Mouse (Mus musculus) G1E (cell line): ENCODE results near the gene Rab7b. TPM values are rescaled to one million over a fixed set of nuclear protein-coding genes. Genes with fewer than 3 reads are reported as not detected.
A peak's percentile ranks its signal among the peaks of the same experiment; 100 is the strongest.

Source experiments
- ATAC-seq: 2 replicates; pipeline ENCODE4 v1.8.0; 2016; ENCODE audit warnings: mild to moderate bottlenecking; ENCODE audit not compliant: insufficient number of reproducible peaks, poor library complexity, low FRiP score, severe bottlenecking; ENCODE audit errors: extremely low read depth
- DNase-seq: peaks from one replicate; pipeline ENCODE4 v3.0.0; 2012; ENCODE audit warnings: low spot score
- H3K27me3 ChIP-seq: 2 replicates; pipeline ENCODE4 v1.6.1; 2012; ENCODE audit warnings: mild to moderate bottlenecking, low read length, inconsistent platforms; ENCODE audit not compliant: insufficient read depth
- H3K36me3 ChIP-seq: replicated peaks from 2 replicates; pipeline ENCODE3; 2012; ENCODE audit warnings: mild to moderate bottlenecking, inconsistent platforms
- H3K4me1 ChIP-seq: 2 replicates; pipeline ENCODE4 v1.6.1; 2012; ENCODE audit warnings: low read depth, low read length, inconsistent platforms, mixed read lengths; ENCODE audit not compliant: insufficient read depth
- H3K4me3 ChIP-seq: 2 replicates; pipeline ENCODE4 v1.5.1; 2012; ENCODE audit warnings: low read depth, mild to moderate bottlenecking, inconsistent platforms, low read length, moderate library complexity, mixed read lengths
- H3K9me3 ChIP-seq: replicated peaks from 2 replicates; pipeline ENCODE4 v1.6.1; 2012; ENCODE audit warnings: inconsistent platforms
- CTCF ChIP-seq: IDR thresholded peaks from 2 replicates; pipeline ENCODE4 v1.5.1; 2012; ENCODE audit warnings: low read depth, low read length, inconsistent platforms, mixed read lengths
- GATA1 ChIP-seq: IDR thresholded peaks from 2 replicates; pipeline ENCODE4 v1.6.1; 2012; ENCODE audit warnings: borderline replicate concordance, low read length, inconsistent platforms, mixed read lengths
- GATA2 ChIP-seq: IDR thresholded peaks from 2 replicates; pipeline ENCODE4 v1.6.1; 2012; ENCODE audit warnings: low read depth, low read length, inconsistent platforms, borderline replicate concordance
- POLR2AphosphoS5 ChIP-seq: IDR thresholded peaks from 2 replicates; pipeline ENCODE4 v1.6.1; 2012; ENCODE audit warnings: low read depth, low read length, inconsistent platforms; ENCODE audit not compliant: insufficient replicate concordance
- TAL1 ChIP-seq: conservative IDR thresholded peaks from 2 replicates; pipeline ENCODE4 v1.6.1; 2012; ENCODE audit warnings: low read depth, low read length, inconsistent platforms, mixed read lengths
- polyA plus RNA-seq: library from polyadenylated mRNA; stranded (reverse); fragments of >175 nt; gene quantifications from 2 replicates; pipeline ENCODE4 v1.2.3, GENCODE M21; 2012
- total RNA-seq, 2 experiments: library from RNA; stranded (forward) in 1 of 2; stranded (reverse) in 1 of 2; fragments of 200-1000 nt in 1 of 2; fragments of >200 nt in 1 of 2; fragmentation: Nextera tagmentation in 1 of 2; gene quantifications; 2 replicates each; pipeline ENCODE4 v1.2.3; 2014 to 2017

Gene Rab7b
- total and polyA plus RNA-seq, 3 experiments = 0.38 TPM; not detected in 2

DNA sequence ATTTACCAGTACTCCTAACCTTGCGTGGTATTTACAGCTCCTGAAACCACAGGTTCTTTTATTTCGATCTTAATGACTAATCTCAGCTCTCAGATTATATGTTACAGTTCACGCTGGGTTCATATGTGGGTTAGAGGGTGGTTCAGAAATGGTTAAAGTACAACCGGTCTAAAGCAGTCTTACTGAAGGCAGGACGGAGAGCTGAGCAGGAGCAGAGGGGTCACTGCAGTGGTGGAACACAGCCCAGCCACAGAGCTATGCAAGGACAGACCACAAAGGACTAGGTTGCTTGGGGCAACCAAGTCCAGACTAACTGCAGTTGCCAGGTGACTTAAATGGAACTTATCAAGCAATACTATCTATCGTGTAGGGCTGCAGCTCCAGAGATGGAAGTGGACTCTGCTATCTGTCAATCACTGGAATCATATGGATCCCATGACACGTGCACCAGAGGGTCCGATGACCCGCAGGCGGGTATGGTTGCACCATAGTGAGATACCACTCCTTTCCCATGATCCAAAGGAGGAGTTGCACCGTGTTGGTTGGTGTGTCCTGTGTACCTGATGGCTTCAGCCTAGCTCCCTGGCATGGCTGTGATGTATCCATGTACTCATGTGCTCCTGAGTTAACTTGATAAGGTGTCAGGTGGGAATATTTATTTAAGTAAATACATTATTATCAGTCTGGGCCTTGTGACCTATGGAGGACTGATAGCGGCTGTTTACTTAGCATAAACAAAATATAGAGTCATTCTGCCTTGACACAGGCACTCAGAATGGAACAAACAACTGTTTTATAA, 42.3 kb downstream of the Rab7b start:
- Histone ChIP-seq H3K36me3 (no peaks in the 10 kb centered on the region), H3K4me3 (no peak overlapping the region), H3K9me3 (no peaks in the 10 kb centered on the region), H3K4me1 (peaks cover under 1% of the 10 kb centered on the region; the same call in 1 of the 2 replicates), H3K27me3 (peaks cover 62% of the 10 kb centered on the region)
- DNase-seq (no peak), ATAC-seq (no peak)
- TF ChIP-seq POLR2AphosphoS5 = no peak
- no peak for TF ChIP-seq GATA1
- TF ChIP-seq CTCF = no peak
- TF ChIP-seq GATA2 = no peak
- TF ChIP-seq TAL1 = no peak

DNA sequence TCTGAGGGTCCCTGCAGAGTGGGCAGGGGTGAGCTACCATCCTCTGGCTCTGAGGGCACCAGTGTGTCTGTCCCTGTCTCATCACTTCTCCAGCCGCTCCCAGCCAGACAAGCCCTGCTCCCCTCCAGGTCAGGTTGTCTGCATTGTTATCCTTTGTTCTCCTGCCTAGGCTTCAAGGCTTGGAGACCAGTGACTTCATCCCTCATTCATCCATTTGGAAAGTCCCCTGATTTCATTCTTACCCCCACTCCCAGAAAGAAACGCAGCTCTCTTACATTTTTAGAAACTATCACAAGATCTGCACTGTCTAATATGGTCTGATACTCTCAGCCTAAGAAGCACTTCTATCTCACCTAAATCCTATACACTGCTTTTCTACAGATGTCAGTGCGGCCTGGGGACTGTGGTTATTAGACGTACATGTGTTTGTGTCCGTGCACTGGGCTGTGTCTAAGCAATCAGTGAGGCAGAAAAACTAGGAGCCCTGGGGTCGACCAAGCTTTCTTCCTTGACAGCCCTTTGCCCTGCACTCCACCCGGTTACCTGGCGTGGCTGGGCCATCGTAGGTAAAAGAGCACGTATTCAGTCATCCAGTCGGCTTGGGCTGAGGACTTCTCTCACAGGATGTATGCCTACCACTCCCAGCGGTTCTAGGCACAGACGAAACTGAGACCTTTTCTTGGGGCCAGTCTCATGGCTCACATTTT, 45.1 kb downstream of the Rab7b start:
- ATAC-seq = no peak
- Histone ChIP-seq H3K36me3 (no peaks in the 10 kb centered on the region), H3K9me3 (no peaks in the 10 kb centered on the region), H3K4me1 (peaks cover 15% of the 10 kb centered on the region), H3K4me3 (no peak overlapping the region), H3K27me3 (peaks cover 71% of the 10 kb centered on the region)
- DNase-seq = no peak
- TF ChIP-seq TAL1 (no peak), GATA2 (no peak), GATA1 (no peak), POLR2AphosphoS5 (no peak), CTCF (no peak)

DNA sequence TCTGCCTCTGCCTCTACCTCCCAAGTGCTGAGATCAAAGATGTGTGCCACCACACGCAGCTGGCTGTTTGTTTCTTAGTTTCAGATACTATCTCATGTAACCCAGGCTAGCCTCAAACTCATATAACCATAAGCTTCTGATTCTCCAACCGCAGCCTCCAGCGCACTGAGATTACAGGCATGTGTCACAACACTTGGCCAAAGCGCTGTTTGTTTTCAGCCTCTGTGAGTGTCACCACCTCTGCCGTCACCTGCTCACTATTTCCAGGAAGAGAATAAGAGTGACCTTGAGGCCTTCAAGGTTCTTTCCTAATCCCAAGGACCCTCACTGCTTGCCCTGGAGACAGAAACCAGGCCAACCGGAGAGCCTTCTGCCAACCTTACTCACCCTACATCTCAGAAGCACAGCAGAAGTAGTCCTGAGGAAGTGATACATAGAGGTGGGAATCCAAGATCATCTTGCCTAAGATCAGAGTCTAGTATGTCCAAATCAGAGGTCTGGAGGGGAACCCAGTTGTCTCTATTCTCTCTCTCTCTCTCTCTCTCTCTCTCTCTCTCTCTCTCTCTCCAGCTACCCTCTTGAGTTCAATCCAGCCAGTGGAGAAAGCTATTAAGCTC, 46.3 kb downstream of the Rab7b start:
- DNase-seq (no peak), ATAC-seq (no peak)
- H3K4me3 ChIP-seq = no peak overlapping the region
- peaks cover 75% of the 10 kb centered on the region for H3K27me3 ChIP-seq
- no peak for TF ChIP-seq GATA1
- H3K9me3 ChIP-seq = no peaks in the 10 kb centered on the region
- no peaks in the 10 kb centered on the region for H3K36me3 ChIP-seq
- peaks cover 15% of the 10 kb centered on the region for H3K4me1 ChIP-seq

DNA sequence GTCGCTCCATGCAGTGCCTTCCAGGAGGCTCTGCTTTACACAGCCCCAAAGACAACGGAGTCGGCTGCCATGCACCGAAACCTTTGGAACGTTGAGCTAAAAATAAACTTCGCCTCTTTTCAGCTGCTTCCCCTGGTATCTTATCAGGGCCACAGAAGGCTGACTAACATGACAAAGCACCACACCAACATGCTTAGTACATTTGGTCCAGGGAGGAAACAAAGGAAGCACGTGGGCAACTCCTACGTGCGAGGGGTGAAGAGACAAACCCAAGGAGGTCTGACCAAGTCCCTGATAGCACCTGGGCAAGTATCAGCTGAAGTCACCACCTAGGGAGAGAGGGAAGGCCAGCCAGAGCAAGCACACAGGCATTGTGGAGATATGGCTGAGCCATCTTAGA, 48.0 kb downstream of the Rab7b start:
- H3K27me3 ChIP-seq = peaks cover 71% of the 10 kb centered on the region
- no peaks in the 10 kb centered on the region for H3K36me3 ChIP-seq
- TF ChIP-seq POLR2AphosphoS5 (no peak), TAL1 (no peak)
- DNase-seq (no peak), ATAC-seq (peak; percentile 75)
- peaks cover 15% of the 10 kb centered on the region for H3K4me1 ChIP-seq
- no peaks in the 10 kb centered on the region for H3K9me3 ChIP-seq
- no peak overlapping the region for H3K4me3 ChIP-seq

DNA sequence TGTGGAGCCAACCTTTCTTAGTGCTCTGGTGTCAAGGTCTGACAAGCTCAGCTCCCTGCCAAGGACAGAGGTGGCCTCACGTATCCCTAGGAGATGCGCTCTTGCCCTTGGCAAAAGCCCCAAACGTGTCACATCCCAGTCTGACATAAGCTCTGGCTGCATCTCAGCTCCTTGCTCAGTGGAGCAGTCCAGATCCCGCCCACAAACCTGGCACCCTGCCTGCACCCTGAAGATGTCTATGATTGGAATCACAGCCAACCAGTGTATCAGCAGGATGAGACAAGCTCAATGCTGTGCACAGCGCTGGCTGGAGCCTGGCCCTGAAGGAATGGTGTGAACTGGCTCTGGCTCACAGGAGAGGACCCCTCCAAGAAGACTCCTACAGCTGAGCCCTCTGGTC, 48.8 kb downstream of the Rab7b start:
- peaks cover 15% of the 10 kb centered on the region for H3K4me1 ChIP-seq
- ATAC-seq = no peak
- DNase-seq = no peak
- H3K4me3 ChIP-seq = no peak overlapping the region
- H3K36me3 ChIP-seq = no peaks in the 10 kb centered on the region
- no peaks in the 10 kb centered on the region for H3K9me3 ChIP-seq
- peaks cover 69% of the 10 kb centered on the region for H3K27me3 ChIP-seq
- no peak for TF ChIP-seq GATA1
- TF ChIP-seq POLR2AphosphoS5 = no peak
- TF ChIP-seq CTCF = no peak
- no peak for TF ChIP-seq TAL1
- no peak for TF ChIP-seq GATA2

DNA sequence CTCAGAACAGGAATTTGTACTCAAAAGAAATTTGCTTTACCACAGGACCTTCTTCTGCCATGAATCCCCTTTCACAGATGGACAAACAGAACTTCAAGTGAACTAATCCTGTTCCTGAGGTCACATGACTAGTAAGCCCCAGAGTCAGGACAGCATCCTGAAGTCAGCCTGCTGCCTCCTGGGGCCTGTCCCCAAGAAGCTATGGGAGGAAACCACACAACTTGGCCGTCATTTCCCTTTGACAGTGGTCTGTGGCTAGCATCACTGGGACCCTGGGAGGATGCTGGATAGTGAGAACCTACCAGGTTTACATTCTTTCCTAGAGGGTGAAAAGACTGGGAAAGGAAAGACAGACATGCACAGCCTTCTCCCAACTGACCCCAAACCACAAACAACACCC, 50.3 kb downstream of the Rab7b start:
- no peak for DNase-seq
- Histone ChIP-seq H3K4me1 (peaks cover 18% of the 10 kb centered on the region), H3K27me3 (peaks cover 75% of the 10 kb centered on the region), H3K4me3 (no peak overlapping the region), H3K36me3 (no peaks in the 10 kb centered on the region), H3K9me3 (no peaks in the 10 kb centered on the region)
- TF ChIP-seq POLR2AphosphoS5 = no peak
- no peak for TF ChIP-seq CTCF
- TF ChIP-seq GATA2 = no peak
- TF ChIP-seq TAL1 = no peak
- TF ChIP-seq GATA1 = no peak
- no peak for ATAC-seq
